Mouse (Mus musculus) myocyte (in vitro differentiated cells): Measurements from ENCODE around the gene Ccdc9. TPM values are rescaled to one million over a fixed set of nuclear protein-coding genes. Genes with fewer than 3 reads are reported as not detected.
"Not testable (repeated sequence)": the region's sequence is repeated elsewhere in the genome, so short reads cannot be mapped to it uniquely, and the experiment has no call there.

Experiments
- H3K27me3 ChIP-seq: one replicate; pipeline ENCODE4 v1.6.1; 2011; ENCODE audit not compliant: control insufficient read depth, insufficient read depth, insufficient read length
- H3K36me3 ChIP-seq: one replicate; pipeline ENCODE4 v1.6.1; 2011; ENCODE audit not compliant: control insufficient read depth, insufficient read depth
- H3K4me2 ChIP-seq: one replicate; pipeline ENCODE4 v1.6.1; 2011; ENCODE audit warnings: low read depth, control low read depth
- H3K4me3 ChIP-seq: one replicate; pipeline ENCODE4 v1.5.1; 2011; ENCODE audit warnings: mild to moderate bottlenecking, control low read depth, moderate library complexity
- H3K79me2 ChIP-seq: one replicate; pipeline ENCODE4 v1.6.1; 2011; ENCODE audit not compliant: control insufficient read depth, insufficient read depth
- H3ac ChIP-seq: one replicate; pipeline ENCODE4 v1.6.1; 2011; ENCODE audit not compliant: control insufficient read depth, insufficient read length
- CEBPB ChIP-seq: IDR thresholded peaks from 2 replicates; pipeline ENCODE4 v1.6.1; 2011; ENCODE audit warnings: mild to moderate bottlenecking, moderate library complexity; ENCODE audit not compliant: poor library complexity, insufficient read depth, severe bottlenecking
- E2F4 ChIP-seq: IDR thresholded peaks from one replicate; pipeline ENCODE4 v1.6.1; 2011; ENCODE audit warnings: mild to moderate bottlenecking, control low read depth, moderate library complexity; ENCODE audit not compliant: insufficient read depth
- MAX ChIP-seq: IDR thresholded peaks from one replicate; pipeline ENCODE4 v1.6.1; 2011; ENCODE audit warnings: low read depth, mild to moderate bottlenecking, control low read depth
- MYOD1 ChIP-seq, 3 experiments: IDR thresholded peaks; one replicate each; pipeline ENCODE4 v1.6.1; 2011; ENCODE audit warnings: control low read depth in 2 of 3, low read depth in 2 of 3, mild to moderate bottlenecking in 2 of 3, moderate library complexity in 1 of 3; ENCODE audit not compliant: insufficient read length in 2 of 3, control insufficient read depth in 1 of 3
- MYOG ChIP-seq, 3 experiments: IDR thresholded peaks; one replicate each; pipeline ENCODE4 v1.6.1; 2011; ENCODE audit warnings: control low read depth in 2 of 3, low read depth in 2 of 3, mild to moderate bottlenecking in 2 of 3; ENCODE audit not compliant: insufficient read length in 2 of 3, control insufficient read depth in 1 of 3, insufficient read depth in 1 of 3
- POLR2A ChIP-seq: IDR thresholded peaks from one replicate; pipeline ENCODE4 v1.6.1; 2011; ENCODE audit warnings: low read depth, mild to moderate bottlenecking, control low read depth, moderate library complexity; ENCODE audit not compliant: insufficient read length
- POLR2AphosphoS2 ChIP-seq: IDR thresholded peaks from one replicate; pipeline ENCODE4 v1.6.1; 2011; ENCODE audit warnings: low read depth, control low read depth; ENCODE audit not compliant: insufficient read length
- REST ChIP-seq: IDR thresholded peaks from one replicate; pipeline ENCODE4 v1.6.1; 2011; ENCODE audit warnings: mild to moderate bottlenecking, control low read depth, moderate library complexity; ENCODE audit not compliant: insufficient read depth, insufficient read length
- SRF ChIP-seq: IDR thresholded peaks from one replicate; pipeline ENCODE4 v1.6.1; 2011; ENCODE audit warnings: low read depth; ENCODE audit not compliant: control insufficient read depth, insufficient read length
- TCF12 ChIP-seq: IDR thresholded peaks from one replicate; pipeline ENCODE4 v1.6.1; 2011; ENCODE audit warnings: mild to moderate bottlenecking, control low read depth; ENCODE audit not compliant: poor library complexity, insufficient read depth, severe bottlenecking
- TCF3 ChIP-seq: IDR thresholded peaks from one replicate; pipeline ENCODE4 v1.6.1; 2011; ENCODE audit warnings: low read depth, control low read depth; ENCODE audit not compliant: insufficient read length
- USF1 ChIP-seq: IDR thresholded peaks from one replicate; pipeline ENCODE4 v1.6.1; 2011; ENCODE audit warnings: low read depth, mild to moderate bottlenecking, control low read depth, moderate library complexity
- polyA plus RNA-seq: library from polyadenylated mRNA; unstranded; fragments of >200 nt; fragmentation: generic; extraction: Trizol; gene quantifications from one replicate; pipeline ENCODE4 v1.2.1, GENCODE M21; 2012; ENCODE audit warnings: missing spikeins

The Ccdc9 gene
- polyA plus RNA-seq, 1 experiment, result 48.4 TPM

- no peaks in the 10 kb centered on the region for H3K27me3 ChIP-seq
- peak overlapping the region; percentile 95 for H3ac ChIP-seq
- H3K36me3 ChIP-seq, result no peaks in the 10 kb centered on the region
- peaks cover 23% of the 10 kb centered on the region for H3K79me2 ChIP-seq
- TF ChIP-seq E2F4, result no peak
- peak; percentile 88 for TF ChIP-seq USF1
- TF ChIP-seq POLR2AphosphoS2, result peak; percentile 67
- no peak for TF ChIP-seq SRF
- no peak for TF ChIP-seq POLR2A
- peak; percentile 12 for TF ChIP-seq MAX
- peak in 1 of 3 experiments; percentile 25 for TF ChIP-seq MYOG (IDR thresholded peaks at IDR 0.05; ENCODE audit: control insufficient read depth in 1 of 3, insufficient read depth in 1 of 3, insufficient read length in 2 of 3, low read depth in 2 of 3)
- TF ChIP-seq CEBPB, result no peak
- H3K4me3 ChIP-seq, result peak overlapping the region; percentile 96
- peak overlapping the region; percentile 80 for H3K4me2 ChIP-seq
Measured at GRCm38 (mm10) chr7:16310521-16311452, 24.2 kb upstream of the Ccdc9 start.

- no peaks in the 10 kb centered on the region for H3K36me3 ChIP-seq
- peak overlapping the region; percentile 96 for H3K4me3 ChIP-seq
- no peak for TF ChIP-seq SRF
- TF ChIP-seq MYOD1 (IDR thresholded peaks at IDR 0.05; ENCODE audit: control insufficient read depth in 1 of 3, insufficient read length in 2 of 3, low read depth in 2 of 3), result peak in 1 of 3 experiments; percentile 53
- TF ChIP-seq POLR2A, result peak; percentile 46
- no peak for TF ChIP-seq E2F4
- no peak for TF ChIP-seq CEBPB
- no peak for TF ChIP-seq POLR2AphosphoS2
- TF ChIP-seq USF1, result no peak
- TF ChIP-seq TCF3, result no peak
- TF ChIP-seq TCF12, result no peak
- TF ChIP-seq REST, result no peak
- TF ChIP-seq MAX, result no peak
- peak in 1 of 3 experiments; percentile 73 for TF ChIP-seq MYOG (IDR thresholded peaks at IDR 0.05; ENCODE audit: control insufficient read depth in 1 of 3, insufficient read depth in 1 of 3, insufficient read length in 2 of 3, low read depth in 2 of 3)
- H3K4me2 ChIP-seq, result peak overlapping the region; percentile 80
- H3ac ChIP-seq, result peak overlapping the region; percentile 95
- peaks cover 16% of the 10 kb centered on the region for H3K79me2 ChIP-seq
- no peaks in the 10 kb centered on the region for H3K27me3 ChIP-seq
Measured at GRCm38 (mm10) chr7:16310020-16310520, 23.5 kb upstream of the Ccdc9 start.

GRCm38 (mm10) chr7:16309318-16310019, 22.9 kb upstream of the Ccdc9 start:
- no peaks in the 10 kb centered on the region for H3K27me3 ChIP-seq
- peak overlapping the region; percentile 96 for H3K4me3 ChIP-seq
- H3K36me3 ChIP-seq, result no peaks in the 10 kb centered on the region
- no peak for TF ChIP-seq MYOD1 (IDR thresholded peaks at IDR 0.05; ENCODE audit: control insufficient read depth in 1 of 3, insufficient read length in 2 of 3, low read depth in 2 of 3)
- TF ChIP-seq POLR2AphosphoS2, result peak; percentile 82
- TF ChIP-seq POLR2A, result peak; percentile 82
- peak overlapping the region; percentile 95 for H3ac ChIP-seq
- peaks cover 14% of the 10 kb centered on the region for H3K79me2 ChIP-seq
- peak overlapping the region; percentile 86 for H3K4me2 ChIP-seq

GRCm38 (mm10) chr7:16308555-16309317, 22.1 kb upstream of the Ccdc9 start:
- Histone ChIP-seq H3K4me3 (peak overlapping the region; percentile 96), H3K27me3 (no peaks in the 10 kb centered on the region), H3ac (peak overlapping the region; percentile 95), H3K79me2 (peaks cover 10% of the 10 kb centered on the region), H3K4me2 (peak overlapping the region; percentile 86), H3K36me3 (no peaks in the 10 kb centered on the region)
- no peak for TF ChIP-seq POLR2A
- TF ChIP-seq TCF12, result no peak
- no peak for TF ChIP-seq POLR2AphosphoS2
- no peak for TF ChIP-seq CEBPB
- no peak for TF ChIP-seq MYOG (IDR thresholded peaks at IDR 0.05; ENCODE audit: control insufficient read depth in 1 of 3, insufficient read depth in 1 of 3, insufficient read length in 2 of 3, low read depth in 2 of 3)

- H3ac ChIP-seq, result peak within 1 kb of the TSS; percentile 95
- peaks cover 10% of the 10 kb centered on the region for H3K79me2 ChIP-seq
Measured at GRCm38 (mm10) chr7:16308093-16308492, 21.5 kb upstream of the Ccdc9 start, which contains the start of gene Bbc3. Bbc3 (plus strand) TSS chr7:16308393.

GRCm38 (mm10) chr7:16307141-16307540, 20.5 kb upstream of the Ccdc9 start:
- not testable (repeated sequence) for H3K4me2 ChIP-seq, H3K27me3 ChIP-seq
- H3K79me2 ChIP-seq, result peaks cover 10% of the 10 kb centered on the region

More at GRCm38 (mm10) chr7:16308093-16308492, 21.5 kb upstream of the Ccdc9 start, which contains the start of gene Bbc3:
- Histone ChIP-seq H3K4me2 (peak within 1 kb of the TSS; percentile 86), H3K4me3 (peak within 1 kb of the TSS; percentile 96)
- not testable (repeated sequence) for H3K27me3 ChIP-seq, H3K36me3 ChIP-seq

More at GRCm38 (mm10) chr7:16307141-16307540, 20.5 kb upstream of the Ccdc9 start:
- not testable (repeated sequence) for H3K36me3 ChIP-seq, H3ac ChIP-seq, H3K4me3 ChIP-seq
